ENCODE assay signal across 1 mouse cellular context in the genomic region with DNA sequence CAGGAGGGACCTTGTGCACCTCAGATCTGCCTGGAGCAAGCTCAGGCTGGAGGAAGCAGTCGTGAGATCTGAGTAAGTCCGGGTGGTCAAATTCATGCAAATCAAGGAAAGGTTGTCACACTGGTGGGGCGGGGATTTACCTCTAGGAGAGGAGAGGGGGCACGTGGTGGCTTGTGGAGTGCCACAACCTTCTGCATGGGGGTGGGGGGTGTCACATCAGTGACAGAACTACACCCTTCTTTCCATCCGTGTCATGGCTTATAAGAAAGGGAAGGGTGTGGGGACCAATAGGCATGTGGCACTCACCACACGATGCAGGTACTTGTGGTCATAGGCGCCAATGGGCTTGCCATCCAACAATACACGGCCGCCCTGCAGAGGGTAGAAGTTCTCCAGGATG.
TF ChIP-seq lines count a peak whose summit lies in the region.

No protein-coding gene starts in this region.

TF ChIP-seq in CH12.LX, 34 proteins besides CTCF, POLR2A, EP300 and RAD21:
- TF ChIP-seq GABPA (IDR thresholded peaks at IDR 0.05; ENCODE audit: insufficient replicate concordance, low read depth, low read length) (no peak), ETS1 (conservative IDR thresholded peaks at IDR 0.05; ENCODE audit: low read depth, low read length) (0 out of 2 replicates have a peak, but pooled peaks have one; percentile 15), ZKSCAN1 (IDR thresholded peaks at IDR 0.05; ENCODE audit: borderline replicate concordance, low read depth, low read length) (no peak), USF1 (IDR thresholded peaks at IDR 0.05; ENCODE audit: low read depth, low read length) (peak; percentile 22; the same call in 1 of the 2 replicates), BHLHE40 (IDR thresholded peaks at IDR 0.05; ENCODE audit: low read depth, low read length) (peak; percentile 52)
